Mouse (Mus musculus) intestine, embryonic 16.5 days (tissue): ENCODE results near the gene Sik1. TPM values are rescaled to one million over a fixed set of nuclear protein-coding genes. Genes with fewer than 3 reads are reported as not detected.
A peak's percentile ranks its signal among the peaks of the same experiment; 100 is the strongest.

Experiments
- ATAC-seq: fragments of 200-750 bp; cut with Nextera tagmentation; 2 replicates; pipeline ENCODE4 v1.8.0; 2017; ENCODE audit warnings: moderate TSS enrichment, moderate library complexity
- H3K27ac ChIP-seq: fragments of 300-500 bp; sonication (generic); 2 replicates; pipeline ENCODE4 v1.5.1; 2014; ENCODE audit warnings: mild to moderate bottlenecking, low read length
- H3K27me3 ChIP-seq: fragments of 300-500 bp; sonication (generic); replicated peaks from 2 replicates; pipeline ENCODE4 v1.6.1; 2014; ENCODE audit warnings: low read length, control low read depth, mixed read lengths; ENCODE audit not compliant: control insufficient read depth, insufficient read depth
- H3K36me3 ChIP-seq: fragments of 300-500 bp; sonication (generic); 2 replicates; pipeline ENCODE4 v1.6.1; 2014; ENCODE audit warnings: low read length, control low read depth; ENCODE audit not compliant: control insufficient read depth, insufficient read depth
- H3K4me1 ChIP-seq: fragments of 300-500 bp; sonication (generic); 2 replicates; pipeline ENCODE4 v1.6.1; 2014; ENCODE audit warnings: low read length, control low read depth, mixed read lengths; ENCODE audit not compliant: control insufficient read depth, insufficient read depth
- H3K4me2 ChIP-seq: fragments of 300-500 bp; sonication (generic); 2 replicates; pipeline ENCODE4 v1.6.1; 2014; ENCODE audit warnings: low read depth, low read length, control low read depth
- H3K4me3 ChIP-seq: fragments of 300-500 bp; sonication (generic); 2 replicates; pipeline ENCODE4 v1.5.1; 2014; ENCODE audit warnings: mild to moderate bottlenecking, low read length
- H3K9ac ChIP-seq: fragments of 300-500 bp; sonication (generic); 2 replicates; pipeline ENCODE4 v1.6.1; 2014; ENCODE audit warnings: low read depth, low read length
- H3K9me3 ChIP-seq: fragments of 300-500 bp; sonication (generic); 2 replicates; pipeline ENCODE4 v1.6.1; 2016; ENCODE audit warnings: low read length, control low read depth; ENCODE audit not compliant: control insufficient read depth
- WGBS: fragments of 180-500 bp; shearing (Covaris S2); extraction: QIAGEN DNeasy Blood & Tissue Kit; methylation state at CpG from one replicate; pipeline ENCODE4 v1.1.7; 2014; 5-methylcytosine and 5-hydroxymethylcytosine counted together
- polyA plus RNA-seq: library from polyadenylated mRNA; unstranded; fragments of >200 nt; fragmentation: Nextera tagmentation; extraction: Ambion mirVana; gene quantifications from 2 replicates; pipeline ENCODE4 v1.2.1, GENCODE M21; 2015

The Sik1 gene
- polyA plus RNA-seq, 1 experiment from 2014 or later, result 5.7 TPM

DNA sequence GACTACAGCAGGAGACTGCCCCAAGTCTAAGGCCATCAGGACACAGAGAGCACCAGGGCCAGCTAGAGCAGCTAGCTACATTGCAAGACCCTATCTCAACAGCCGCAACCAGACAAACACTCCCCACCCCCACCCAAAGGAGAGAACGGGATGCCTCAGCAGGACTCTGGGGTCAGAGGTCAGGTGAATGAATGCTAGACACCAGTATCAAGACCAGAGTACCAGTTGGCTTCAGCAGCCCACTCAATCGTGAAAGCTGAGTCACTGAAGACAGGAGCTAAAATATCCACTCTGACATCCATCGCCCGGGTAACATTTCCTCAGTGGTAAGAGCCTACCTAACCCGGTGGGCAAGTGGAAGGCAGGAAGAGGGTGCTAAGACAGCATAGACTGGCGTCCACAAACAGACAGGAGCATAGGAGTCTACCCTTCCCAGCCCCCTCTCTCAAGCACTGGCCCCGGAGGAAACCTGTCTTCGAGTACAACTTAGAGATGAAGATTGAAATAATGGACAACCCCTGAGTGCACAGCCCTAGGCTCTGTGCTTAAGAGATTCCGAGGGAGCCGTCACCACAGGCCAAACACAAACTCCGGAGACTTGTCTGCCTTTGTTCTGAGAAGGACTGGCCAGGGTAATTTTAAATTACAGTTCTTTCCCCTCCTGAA is 2.7 kb downstream of the Sik1 start:
- Histone ChIP-seq H3K9ac (peak overlapping the region; percentile 48; the same call in 1 of the 2 replicates), H3K4me2 (peak overlapping the region; percentile 26), H3K27ac (peak overlapping the region; percentile 38; the same call in 1 of the 2 replicates), H3K4me3 (peak overlapping the region; percentile 28), H3K4me1 (peaks cover 33% of the 10 kb centered on the region), H3K27me3 (no peaks in the 10 kb centered on the region), H3K9me3 (no peaks in the 10 kb centered on the region), H3K36me3 (peaks cover 25% of the 10 kb centered on the region)
- ATAC-seq, result no peak
- WGBS, result 61% methylated on average over 12 of the region's 12 CpGs

DNA sequence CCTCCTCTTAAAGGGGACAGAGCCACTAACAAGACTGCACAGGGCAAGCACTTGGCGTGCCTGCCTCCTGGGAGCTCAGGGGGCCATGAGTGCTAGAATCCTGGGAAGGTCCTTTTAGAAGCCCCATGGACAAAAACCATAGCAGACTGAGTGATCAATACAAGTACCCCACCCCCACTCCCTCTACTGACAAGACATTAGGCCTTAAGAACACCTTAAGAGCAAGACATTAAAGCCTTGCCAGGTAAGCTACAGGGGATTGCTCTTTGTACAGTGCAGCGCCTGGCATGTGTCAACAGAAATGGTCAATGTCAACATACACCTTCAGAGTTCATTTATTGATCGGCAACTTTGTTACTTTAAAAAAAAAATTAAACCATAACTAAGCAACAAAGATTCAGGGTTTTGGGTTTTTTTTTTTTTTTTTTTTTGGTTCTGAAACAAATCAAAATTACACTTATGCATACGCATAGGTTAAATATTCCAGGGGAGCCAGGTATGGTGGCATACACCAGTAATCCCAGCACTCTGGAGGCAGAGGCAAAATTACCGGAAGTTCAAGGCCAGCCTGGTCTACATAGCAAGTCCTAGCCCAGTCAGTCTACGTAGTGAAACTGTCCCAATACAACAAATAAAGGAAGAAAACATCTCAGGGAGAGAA is 3.7 kb downstream of the Sik1 start:
- Histone ChIP-seq H3K4me1 (peaks cover 29% of the 10 kb centered on the region), H3K4me2 (0 out of 2 replicates have a peak overlapping the region, but pooled peaks have one; percentile 6), H3K9ac (0 out of 2 replicates have a peak overlapping the region, but pooled peaks have one; percentile 37), H3K36me3 (peaks cover 34% of the 10 kb centered on the region), H3K27ac (no peak overlapping the region), H3K27me3 (no peaks in the 10 kb centered on the region), H3K4me3 (no peak overlapping the region), H3K9me3 (no peaks in the 10 kb centered on the region)
- no peak for ATAC-seq
- 80% methylated on average over 6 of the region's 6 CpGs for WGBS

DNA sequence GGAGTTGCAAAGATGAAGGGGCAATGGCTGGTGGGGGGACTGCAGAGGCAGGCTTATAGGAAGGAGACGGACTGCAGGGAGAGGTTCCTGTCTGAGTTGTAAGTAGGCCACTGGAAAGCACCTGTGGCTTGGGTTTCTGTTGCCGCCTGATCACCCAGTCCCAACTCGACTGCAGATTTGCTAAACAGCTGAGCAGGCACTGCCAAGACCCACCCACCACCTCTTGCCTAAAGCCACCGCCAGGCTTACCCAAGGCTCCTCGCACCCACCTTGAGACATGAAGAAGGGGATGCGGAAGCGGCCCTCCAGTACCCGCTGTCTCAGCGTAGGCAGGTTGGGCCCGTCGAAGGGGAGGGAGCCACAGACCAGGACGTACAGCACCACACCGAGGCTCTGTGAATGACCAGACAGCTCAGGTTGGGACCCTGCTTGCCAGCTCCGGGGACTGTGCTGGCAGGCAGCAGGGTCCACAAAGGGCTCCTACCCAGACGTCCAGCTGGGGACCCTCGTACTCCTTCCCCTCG is 5.1 kb downstream of the Sik1 start:
- 92% methylated on average over 17 of the region's 17 CpGs for WGBS
- Histone ChIP-seq H3K9me3 (no peaks in the 10 kb centered on the region), H3K4me3 (no peak overlapping the region), H3K4me2 (no peak overlapping the region), H3K9ac (no peak overlapping the region), H3K27me3 (no peaks in the 10 kb centered on the region), H3K36me3 (peaks cover 36% of the 10 kb centered on the region), H3K4me1 (peaks cover 23% of the 10 kb centered on the region), H3K27ac (no peak overlapping the region)
- no peak for ATAC-seq

DNA sequence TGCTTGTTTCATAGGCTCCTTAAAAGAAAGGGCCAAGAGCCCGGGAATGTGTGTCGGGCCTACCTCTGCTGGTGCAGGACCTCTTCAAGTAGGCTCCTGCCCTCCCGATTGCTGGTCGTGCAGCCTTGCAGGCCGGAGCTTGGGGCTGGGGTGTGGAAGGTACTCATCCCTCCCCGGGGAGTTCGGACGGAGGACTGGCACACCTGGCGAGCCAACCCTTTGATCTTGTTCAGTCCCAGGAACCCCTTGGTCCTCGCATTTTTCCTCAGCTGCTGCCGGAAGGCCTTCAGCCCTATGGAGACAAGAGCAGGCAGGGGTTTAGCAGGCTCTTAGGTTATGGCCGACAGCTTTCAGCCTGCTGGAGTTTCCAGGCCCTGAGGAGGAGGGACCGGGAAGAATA is 8.6 kb downstream of the Sik1 start:
- Histone ChIP-seq H3K36me3 (peaks cover 36% of the 10 kb centered on the region), H3K9ac (no peak overlapping the region), H3K9me3 (no peaks in the 10 kb centered on the region), H3K4me2 (no peak overlapping the region), H3K27ac (no peak overlapping the region), H3K4me3 (no peak overlapping the region), H3K27me3 (no peaks in the 10 kb centered on the region), H3K4me1 (peaks cover 16% of the 10 kb centered on the region)
- no peak for ATAC-seq
- WGBS, result 89% methylated on average over 13 of the region's 13 CpGs

DNA sequence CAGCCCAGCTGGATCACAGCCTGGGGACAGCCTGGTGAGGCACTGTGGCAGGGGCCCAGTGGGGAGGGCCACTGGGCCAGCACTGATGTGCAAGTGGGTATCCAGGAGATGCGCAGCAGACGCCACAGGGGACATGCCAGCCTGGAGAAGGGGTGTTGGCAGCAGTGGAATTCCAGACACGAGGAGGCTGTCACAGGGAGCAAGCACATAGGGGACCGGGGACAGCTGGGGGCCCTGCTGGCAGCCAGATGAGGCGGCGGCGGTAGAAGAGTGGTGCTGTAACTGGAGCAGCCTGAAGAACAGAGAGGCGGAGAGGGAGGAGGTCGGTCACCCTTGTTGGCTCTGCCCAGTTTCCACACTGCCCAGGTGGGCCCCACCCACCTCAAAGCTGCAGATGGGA is 9.3 kb downstream of the Sik1 start:
- ATAC-seq, result no peak
- no peaks in the 10 kb centered on the region for H3K9me3 ChIP-seq
- H3K36me3 ChIP-seq, result peaks cover 36% of the 10 kb centered on the region
- no peak overlapping the region for H3K9ac ChIP-seq
- peaks cover 17% of the 10 kb centered on the region for H3K4me1 ChIP-seq
- H3K27ac ChIP-seq, result no peak overlapping the region
- H3K27me3 ChIP-seq, result no peaks in the 10 kb centered on the region
- no peak overlapping the region for H3K4me2 ChIP-seq
- WGBS, result 91% methylated on average over 9 of the region's 9 CpGs
- no peak overlapping the region for H3K4me3 ChIP-seq

DNA sequence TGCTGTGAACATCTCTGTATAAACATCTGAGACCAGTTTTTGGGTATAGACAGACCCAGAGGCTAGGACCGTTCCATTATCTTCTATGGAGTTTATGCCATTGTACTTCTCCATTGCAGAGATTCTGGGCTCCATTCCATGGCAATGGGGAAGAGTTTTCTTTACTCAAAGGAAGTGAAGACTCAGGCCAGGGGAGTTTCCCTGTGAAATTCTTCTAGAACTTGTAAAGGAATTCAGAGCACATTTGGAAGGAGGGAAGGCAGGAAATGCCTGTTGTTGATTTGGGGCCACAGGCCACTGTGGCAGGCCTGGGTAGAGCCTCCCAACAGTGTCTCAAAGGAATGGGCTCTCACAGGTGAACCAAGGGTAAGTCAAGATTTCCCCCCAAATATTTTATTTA is 11.7 kb downstream of the Sik1 start:
- 83% methylated on average over 1 of the region's 1 CpGs for WGBS
- no peak overlapping the region for H3K9ac ChIP-seq
- peaks cover 18% of the 10 kb centered on the region for H3K36me3 ChIP-seq

DNA sequence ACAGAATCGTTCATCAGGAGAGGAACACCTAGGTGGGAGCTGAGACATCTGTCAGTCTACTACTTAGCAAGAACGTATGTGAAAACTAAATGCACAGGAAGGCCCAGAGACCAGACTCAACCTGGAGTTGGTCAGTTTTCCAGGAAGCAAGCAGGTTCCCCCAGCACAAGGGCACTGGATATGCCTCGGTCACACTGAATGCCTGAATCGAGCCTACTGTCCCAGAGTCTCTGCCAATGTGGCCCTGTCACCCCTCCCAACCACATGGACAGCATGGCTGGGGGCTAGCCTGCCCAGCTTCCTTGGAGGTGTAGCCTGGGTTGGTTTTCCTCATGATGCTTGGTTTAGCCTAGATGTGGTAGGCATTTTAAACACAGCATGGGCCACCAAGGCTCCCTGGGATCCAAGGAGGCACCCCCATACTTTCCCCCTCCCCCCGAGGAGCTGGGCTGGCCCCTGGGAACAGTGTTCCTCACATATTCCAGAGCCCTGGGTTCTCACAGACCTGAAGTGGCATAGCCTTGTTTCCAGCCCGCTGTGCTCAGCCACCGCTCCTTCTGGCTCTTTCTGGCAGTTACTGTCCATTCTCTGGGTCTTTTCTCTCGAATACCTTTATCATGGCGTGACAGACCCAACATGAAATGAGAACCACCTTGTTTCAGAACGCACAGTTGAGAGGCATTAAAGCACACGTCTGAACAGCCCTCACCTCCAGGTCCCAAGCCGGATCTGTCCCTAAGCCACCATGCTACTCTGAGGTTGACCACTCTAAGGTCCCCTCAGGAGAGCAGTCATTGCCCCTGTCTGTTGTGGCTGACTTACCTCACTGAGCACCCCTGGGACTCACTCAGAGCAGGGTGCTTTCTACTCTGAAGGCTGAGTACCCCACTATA is 12.4 kb downstream of the Sik1 start:
- Histone ChIP-seq H3K4me2 (no peak overlapping the region), H3K9ac (no peak overlapping the region), H3K9me3 (no peaks in the 10 kb centered on the region), H3K4me1 (peaks cover 18% of the 10 kb centered on the region), H3K27ac (peak overlapping the region; percentile 75), H3K27me3 (no peaks in the 10 kb centered on the region), H3K36me3 (peaks cover 13% of the 10 kb centered on the region), H3K4me3 (no peak overlapping the region)
- ATAC-seq, result no peak
- 90% methylated on average over 12 of the region's 12 CpGs for WGBS

More for the DNA sequence above, 11.7 kb downstream of the Sik1 start:
- H3K4me2 ChIP-seq, result no peak overlapping the region
- peaks cover 18% of the 10 kb centered on the region for H3K4me1 ChIP-seq
- H3K27me3 ChIP-seq, result no peaks in the 10 kb centered on the region
- no peak for ATAC-seq
- H3K27ac ChIP-seq, result no peak overlapping the region
- no peak overlapping the region for H3K4me3 ChIP-seq
- H3K9me3 ChIP-seq, result no peaks in the 10 kb centered on the region

DNA sequence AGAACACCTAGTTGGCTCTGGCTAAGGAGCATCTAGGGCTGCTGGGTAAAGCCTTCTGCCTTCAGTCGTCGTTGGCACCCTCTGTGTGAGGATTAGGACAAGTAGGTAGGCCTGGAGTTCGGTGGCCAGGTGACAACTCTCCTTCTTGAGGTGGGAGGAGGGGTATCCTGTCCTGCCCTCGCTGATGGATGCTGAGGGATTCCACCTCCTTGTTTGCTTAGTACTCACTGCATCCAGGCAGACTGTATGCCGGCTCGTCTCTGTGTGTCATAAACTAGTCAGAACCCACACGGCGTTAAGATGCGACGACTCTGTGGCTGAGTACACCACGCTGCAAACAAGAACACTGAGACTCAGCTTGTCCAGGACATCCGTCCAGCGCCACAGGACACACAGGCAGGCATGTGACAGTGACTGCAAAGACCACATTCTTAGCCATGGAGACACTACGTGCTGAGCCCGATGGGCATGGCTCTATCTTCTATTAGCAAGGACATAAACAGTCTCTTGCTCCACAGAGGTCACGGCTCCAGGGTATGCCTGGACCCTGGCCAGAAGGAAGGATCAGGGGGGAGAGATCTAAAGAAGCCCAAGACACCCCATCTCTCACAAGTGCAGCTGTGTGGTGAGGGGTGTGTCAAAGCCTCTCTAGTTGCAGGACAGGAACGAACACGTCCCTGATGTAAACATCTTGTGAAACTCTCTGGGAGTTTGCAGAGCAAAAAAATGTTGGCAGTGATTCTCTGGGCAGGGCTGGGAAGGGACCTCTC is 13.6 kb downstream of the Sik1 start:
- 48% methylated on average over 18 of the region's 18 CpGs for WGBS
- Histone ChIP-seq H3K4me2 (0 out of 2 replicates have a peak overlapping the region, but pooled peaks have one; percentile 17), H3K9ac (peak overlapping the region; percentile 36; the same call in 1 of the 2 replicates), H3K4me3 (no peak overlapping the region), H3K27ac (peak overlapping the region; percentile 75), H3K36me3 (peaks cover 2% of the 10 kb centered on the region), H3K27me3 (no peaks in the 10 kb centered on the region), H3K9me3 (no peaks in the 10 kb centered on the region), H3K4me1 (peaks cover 20% of the 10 kb centered on the region)
- ATAC-seq, result peak; percentile 72
